Mouse (Mus musculus): ENCODE measurements at regions not wholly inside any gene's neighbourhood (a gene's known extent, or its start where the extent isn't known, plus 50 kb on each side); places are given as distances from the start of the nearest gene placed in this dataset.

- 0 out of 2 replicates have a peak, but pooled peaks cover 3% of the 10 kb centered on the region for H3K27me3 ChIP-seq
- WGBS, result 87% methylated on average over 8 of the region's 8 CpGs
- no peak overlapping the region for H3K4me3 ChIP-seq
- no peak for ATAC-seq (ENCODE audit: low FRiP score, low read depth)
- H3K4me1 ChIP-seq, result no peaks in the 10 kb centered on the region
- no peaks in the 10 kb centered on the region for H3K36me3 ChIP-seq
- no peak overlapping the region for H3K27ac ChIP-seq
- H3K9ac ChIP-seq, result no peak overlapping the region
- no peaks in the 10 kb centered on the region for H3K9me3 ChIP-seq
- no peak overlapping the region for H3K4me2 ChIP-seq (replicated peaks)
Observed at GRCm38 (mm10) chr4:45664372-45664771, 132.1 kb upstream of the Shb start.

DNA sequence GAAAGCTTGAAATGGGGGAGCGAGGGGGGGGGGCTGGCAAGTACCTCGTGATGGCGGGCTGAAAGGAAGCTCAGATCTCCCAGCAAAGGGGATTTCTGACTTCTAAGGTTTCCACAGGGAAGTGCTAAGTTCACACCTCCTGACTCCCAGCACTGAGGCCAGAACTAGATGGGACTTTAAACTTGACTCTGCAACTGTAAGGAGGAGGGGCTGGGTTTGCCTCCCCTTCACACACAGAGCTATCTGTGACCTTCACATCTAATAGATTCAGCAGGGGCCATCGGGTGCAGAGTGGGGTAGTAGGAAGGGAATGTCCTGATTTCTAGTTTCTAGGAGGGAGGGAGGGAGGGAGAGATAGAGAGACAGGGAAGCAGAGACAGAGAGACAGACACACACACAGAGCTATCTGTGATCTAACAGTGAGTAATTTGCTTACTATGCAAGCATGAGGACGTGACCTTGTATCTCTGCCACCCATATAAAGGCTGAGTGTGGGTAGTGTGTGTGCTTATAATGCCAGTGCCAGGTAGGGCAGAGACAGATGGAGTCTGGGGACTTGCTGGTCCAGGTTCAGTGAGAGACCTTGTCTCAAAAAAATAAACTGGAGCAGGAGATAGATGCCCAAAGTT is 125.2 kb upstream of the Shb start:
- H3K36me3 ChIP-seq, result no peaks in the 10 kb centered on the region
- no peaks in the 10 kb centered on the region for H3K27me3 ChIP-seq
- H3K4me3 ChIP-seq, result no peak overlapping the region
- H3K9me3 ChIP-seq, result no peaks in the 10 kb centered on the region
- peaks cover 33% of the 10 kb centered on the region for H3K4me1 ChIP-seq
- 0 out of 2 replicates have a peak overlapping the region, but pooled peaks have one; percentile 19 for H3K9ac ChIP-seq
- H3K27ac ChIP-seq, result no peak overlapping the region; the same call in 1 of the 2 replicates
- H3K4me2 ChIP-seq (replicated peaks), result no peak overlapping the region
- WGBS, result 22% methylated on average over 5 of the region's 5 CpGs
- no peak for ATAC-seq (ENCODE audit: low FRiP score, low read depth)

- Histone ChIP-seq H3K27me3 (no peaks in the 10 kb centered on the region), H3K36me3 (no peaks in the 10 kb centered on the region), H3K4me3 (no peak overlapping the region), H3K4me1 (peaks cover 33% of the 10 kb centered on the region), H3K9ac (no peak overlapping the region), H3K27ac (no peak overlapping the region), H3K4me2 (replicated peaks) (no peak overlapping the region), H3K9me3 (no peaks in the 10 kb centered on the region)
- 51% methylated on average over 5 of the region's 5 CpGs for WGBS
- no peak for ATAC-seq (ENCODE audit: low FRiP score, low read depth)
Observed at GRCm38 (mm10) chr4:45655780-45656179, 123.5 kb upstream of the Shb start.

- Histone ChIP-seq H3K9ac (no peak overlapping the region), H3K4me2 (replicated peaks) (peak overlapping the region; percentile 40), H3K36me3 (no peaks in the 10 kb centered on the region), H3K4me3 (no peak overlapping the region), H3K9me3 (no peaks in the 10 kb centered on the region), H3K4me1 (peaks cover 33% of the 10 kb centered on the region), H3K27ac (no peak overlapping the region), H3K27me3 (no peaks in the 10 kb centered on the region)
- 10% methylated on average over 4 of the region's 4 CpGs for WGBS
- no peak; the same call in 1 of the 2 replicates for ATAC-seq (ENCODE audit: low FRiP score, low read depth)
Observed at GRCm38 (mm10) chr4:45654804-45655155, 122.5 kb upstream of the Shb start.

DNA sequence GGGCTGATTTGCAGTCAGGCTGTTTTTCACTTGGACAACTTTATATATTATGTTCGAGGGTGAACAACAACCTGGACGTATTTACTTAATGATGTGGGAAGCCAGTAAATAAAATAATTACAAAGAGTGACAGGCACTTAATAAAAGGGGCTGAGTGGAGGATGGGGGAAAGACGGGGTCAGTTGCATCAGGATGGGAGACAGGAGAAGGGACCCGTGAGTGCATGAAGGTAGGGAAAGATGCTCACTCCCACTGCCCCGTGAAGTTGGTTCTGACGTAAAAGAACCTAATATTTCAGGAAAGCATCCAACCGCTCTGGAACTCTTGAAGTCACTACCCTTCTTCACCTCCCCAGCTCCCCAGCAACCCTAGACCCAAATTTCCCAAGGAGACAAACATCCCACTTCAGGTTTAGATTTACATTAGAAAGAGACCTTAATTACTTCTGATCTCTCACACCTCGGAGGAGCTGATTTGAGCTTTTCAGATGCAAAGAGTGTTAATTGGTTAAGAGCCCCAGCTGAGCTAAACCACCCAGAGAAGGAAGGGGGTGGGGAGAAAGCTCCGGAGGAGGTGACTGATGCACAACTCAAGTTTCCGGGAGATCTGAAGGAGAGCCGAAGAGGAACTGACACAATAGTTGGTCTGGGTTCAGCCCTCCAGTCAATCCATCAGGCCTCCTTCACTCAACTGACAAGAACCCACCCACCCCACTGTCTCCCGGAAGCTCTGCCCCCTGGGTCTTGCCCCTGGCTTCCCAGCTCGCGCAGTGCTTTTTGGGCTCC is 121.9 kb upstream of the Shb start:
- no peaks in the 10 kb centered on the region for H3K27me3 ChIP-seq
- ATAC-seq (ENCODE audit: low FRiP score, low read depth), result no peak; the same call in 1 of the 2 replicates
- peaks cover 33% of the 10 kb centered on the region for H3K4me1 ChIP-seq
- no peak overlapping the region for H3K9ac ChIP-seq
- H3K4me3 ChIP-seq, result 0 out of 2 replicates have a peak overlapping the region, but pooled peaks have one; percentile 1
- no peak overlapping the region for H3K27ac ChIP-seq
- H3K4me2 ChIP-seq (replicated peaks), result peak overlapping the region; percentile 40
- H3K36me3 ChIP-seq, result no peaks in the 10 kb centered on the region
- H3K9me3 ChIP-seq, result no peaks in the 10 kb centered on the region
- WGBS, result 6% methylated on average over 14 of the region's 14 CpGs

- WGBS, result 90% methylated on average over 9 of the region's 9 CpGs
- no peaks in the 10 kb centered on the region for H3K36me3 ChIP-seq
- peaks cover 5% of the 10 kb centered on the region for H3K4me1 ChIP-seq
- H3K4me2 ChIP-seq (replicated peaks), result no peak overlapping the region
- H3K9ac ChIP-seq, result no peak overlapping the region
- H3K27me3 ChIP-seq, result no peaks in the 10 kb centered on the region
- no peak overlapping the region for H3K27ac ChIP-seq
- no peaks in the 10 kb centered on the region for H3K9me3 ChIP-seq
- no peak overlapping the region for H3K4me3 ChIP-seq
- ATAC-seq (ENCODE audit: low FRiP score, low read depth), result no peak
Observed at GRCm38 (mm10) chr4:45648884-45649577, 116.8 kb upstream of the Shb start.

- H3K9me3 ChIP-seq, result no peaks in the 10 kb centered on the region
- H3K27me3 ChIP-seq, result no peaks in the 10 kb centered on the region
- no peak overlapping the region for H3K4me2 ChIP-seq (replicated peaks)
- no peak overlapping the region for H3K27ac ChIP-seq
- 72% methylated on average over 3 of the region's 3 CpGs for WGBS
- H3K36me3 ChIP-seq, result no peaks in the 10 kb centered on the region
- H3K4me1 ChIP-seq, result no peaks in the 10 kb centered on the region
- H3K9ac ChIP-seq, result no peak overlapping the region
- ATAC-seq (ENCODE audit: low FRiP score, low read depth), result no peak
- H3K4me3 ChIP-seq, result no peak overlapping the region
Observed at GRCm38 (mm10) chr4:45647514-45647913, 115.2 kb upstream of the Shb start.

DNA sequence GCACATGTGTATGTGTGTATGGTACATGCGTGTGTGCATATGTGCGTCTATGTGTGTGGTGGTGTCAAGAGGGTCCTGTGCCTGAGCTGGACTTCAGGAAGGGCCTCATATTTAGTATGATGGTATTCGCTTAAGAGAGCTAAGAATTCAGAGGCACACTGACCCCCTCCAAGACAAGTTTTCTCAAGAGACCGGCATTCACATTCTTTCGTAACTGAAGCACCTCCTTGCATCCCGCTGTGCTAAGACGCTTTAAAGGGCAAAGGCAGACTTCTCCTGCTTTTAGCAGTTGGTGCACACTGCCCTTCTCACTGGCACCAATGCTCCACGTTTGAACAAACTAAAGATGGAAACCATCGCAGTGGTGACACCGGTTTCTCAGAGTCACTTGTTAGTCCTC is 110.3 kb upstream of the Shb start:
- no peaks in the 10 kb centered on the region for H3K9me3 ChIP-seq
- H3K4me1 ChIP-seq, result peaks cover 20% of the 10 kb centered on the region
- H3K4me3 ChIP-seq, result no peak overlapping the region
- no peak overlapping the region for H3K4me2 ChIP-seq (replicated peaks)
- H3K27ac ChIP-seq, result no peak overlapping the region
- ATAC-seq (ENCODE audit: low FRiP score, low read depth), result no peak
- WGBS, result 82% methylated on average over 10 of the region's 10 CpGs
- no peak overlapping the region for H3K9ac ChIP-seq
- peaks cover 10% of the 10 kb centered on the region; the same call in 1 of the 2 replicates for H3K27me3 ChIP-seq
- no peaks in the 10 kb centered on the region for H3K36me3 ChIP-seq

- H3K27me3 ChIP-seq, result peaks cover 10% of the 10 kb centered on the region; the same call in 1 of the 2 replicates
- no peak overlapping the region for H3K9ac ChIP-seq
- no peak overlapping the region for H3K4me2 ChIP-seq (replicated peaks)
- H3K27ac ChIP-seq, result no peak overlapping the region
- peaks cover 6% of the 10 kb centered on the region; the same call in 1 of the 2 replicates for H3K9me3 ChIP-seq
- peaks cover 20% of the 10 kb centered on the region for H3K4me1 ChIP-seq
- H3K36me3 ChIP-seq, result no peaks in the 10 kb centered on the region
- no peak overlapping the region for H3K4me3 ChIP-seq
- ATAC-seq (ENCODE audit: low FRiP score, low read depth), result peak; percentile 51; the same call in 1 of the 2 replicates
- 55% methylated on average over 5 of the region's 5 CpGs for WGBS
Observed at GRCm38 (mm10) chr4:45641272-45641671, 109.0 kb upstream of the Shb start.

DNA sequence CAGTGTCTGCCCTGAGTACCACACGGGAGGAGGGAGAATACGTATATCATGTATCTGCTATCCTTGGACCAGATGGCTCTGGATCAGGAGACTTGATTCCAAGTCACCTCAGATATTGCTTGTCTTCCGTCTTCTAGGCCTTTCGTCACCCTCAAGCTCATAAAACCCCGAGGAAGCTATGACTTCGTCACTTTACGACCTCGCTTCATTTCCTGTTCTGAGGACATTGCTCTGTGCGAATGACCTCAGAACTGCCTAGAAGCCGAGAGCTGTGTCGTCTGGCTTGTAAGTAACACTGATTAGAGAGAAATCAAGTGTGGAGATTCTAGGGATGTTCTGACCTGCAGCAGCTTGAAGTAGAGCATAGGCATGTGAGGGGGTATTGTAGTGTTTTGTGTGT is 108.4 kb upstream of the Shb start:
- peaks cover 20% of the 10 kb centered on the region for H3K4me1 ChIP-seq
- H3K9me3 ChIP-seq, result peaks cover 9% of the 10 kb centered on the region; the same call in 1 of the 2 replicates
- H3K27me3 ChIP-seq, result peaks cover 10% of the 10 kb centered on the region; the same call in 1 of the 2 replicates
- WGBS, result 16% methylated on average over 11 of the region's 11 CpGs
- no peak overlapping the region for H3K4me3 ChIP-seq
- H3K27ac ChIP-seq, result no peak overlapping the region
- no peaks in the 10 kb centered on the region for H3K36me3 ChIP-seq
- H3K4me2 ChIP-seq (replicated peaks), result peak overlapping the region; percentile 7; the same call in 1 of the 2 replicates
- H3K9ac ChIP-seq, result no peak overlapping the region
- no peak for ATAC-seq (ENCODE audit: low FRiP score, low read depth)

DNA sequence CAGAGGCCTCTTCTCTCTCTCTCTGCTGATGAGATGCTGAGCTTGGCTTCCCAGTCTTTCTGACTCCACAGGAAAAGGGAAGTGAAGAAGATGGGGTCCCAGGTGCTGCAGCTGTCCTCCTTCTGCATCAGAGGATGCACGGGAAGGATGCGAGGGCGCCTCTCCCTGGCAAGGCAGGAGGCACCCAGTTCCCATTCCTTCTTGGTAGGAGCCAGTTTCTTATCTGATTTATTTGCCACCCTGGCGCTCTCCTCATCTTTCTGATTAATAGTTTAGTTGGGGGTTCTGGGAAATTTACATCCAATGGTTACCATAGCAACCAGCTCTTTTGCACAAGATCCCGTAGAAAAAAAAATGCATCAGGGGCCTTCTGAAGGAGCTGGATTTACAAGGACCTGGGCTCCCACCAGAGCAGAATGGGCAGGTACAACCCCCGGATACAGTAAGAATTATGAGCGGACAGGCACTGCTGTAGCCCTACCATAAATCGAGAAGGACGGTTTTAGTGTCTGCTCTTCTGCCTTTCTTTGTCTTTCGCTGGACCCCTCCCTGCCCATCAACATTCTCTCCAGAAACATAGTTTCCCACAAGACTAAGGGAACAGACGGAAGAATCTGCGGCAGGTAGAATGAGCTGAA is 107.2 kb upstream of the Shb start:
- Histone ChIP-seq H3K27me3 (peaks cover 10% of the 10 kb centered on the region; the same call in 1 of the 2 replicates), H3K36me3 (no peaks in the 10 kb centered on the region), H3K4me2 (replicated peaks) (no peak overlapping the region), H3K9ac (no peak overlapping the region), H3K27ac (no peak overlapping the region), H3K4me1 (peaks cover 20% of the 10 kb centered on the region), H3K9me3 (peaks cover 9% of the 10 kb centered on the region; the same call in 1 of the 2 replicates), H3K4me3 (no peak overlapping the region)
- 76% methylated on average over 12 of the region's 12 CpGs for WGBS
- ATAC-seq (ENCODE audit: low FRiP score, low read depth), result no peak
